Mouse (Mus musculus): Measurements from ENCODE around the gene Ccdc151.

DNA sequence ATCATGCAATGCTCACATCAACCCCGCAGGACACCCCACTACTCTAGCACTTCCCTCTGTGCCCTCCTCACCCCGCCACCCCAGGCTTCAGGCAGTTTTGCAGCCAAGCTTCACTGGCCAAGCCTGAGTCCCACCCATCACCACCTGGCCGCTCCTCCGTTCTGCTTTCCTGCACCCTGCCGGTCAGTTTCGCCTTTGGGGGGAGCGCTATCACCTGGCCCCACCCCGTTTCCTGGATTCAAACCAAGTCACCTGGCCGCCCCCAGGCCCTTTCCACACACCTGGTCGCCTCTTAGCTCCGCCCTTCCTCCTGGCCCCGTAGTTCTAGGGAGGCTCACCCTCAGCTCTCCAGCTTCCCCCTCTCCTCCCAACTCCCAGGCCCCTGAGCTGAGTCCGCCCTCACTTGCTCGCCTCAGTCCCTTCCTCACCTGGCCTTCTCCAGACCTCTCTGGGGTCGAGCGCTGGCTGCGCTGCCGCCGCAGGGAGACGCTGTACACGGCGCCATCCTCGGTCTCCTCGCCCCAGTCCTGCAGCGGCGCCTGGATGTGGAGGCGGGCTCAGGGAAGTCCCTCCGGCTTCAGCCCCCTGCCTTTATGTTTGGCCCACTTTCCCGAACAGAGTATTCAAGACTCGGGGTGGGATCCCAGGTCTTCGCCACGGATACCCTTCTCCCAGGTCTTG is 13.9 kb downstream of the Ccdc151 start:
- TF ChIP-seq CTCF (IDR thresholded peaks at IDR 0.05; ENCODE audit: low read depth) = no peak
- TF ChIP-seq EP300 (IDR thresholded peaks at IDR 0.05; ENCODE audit: low read depth) = no peak

Measured in liver, embryonic 14.5 days (tissue).